Comparison of ENCODE assay signal across 10 mouse cellular contexts in the genomic region with DNA sequence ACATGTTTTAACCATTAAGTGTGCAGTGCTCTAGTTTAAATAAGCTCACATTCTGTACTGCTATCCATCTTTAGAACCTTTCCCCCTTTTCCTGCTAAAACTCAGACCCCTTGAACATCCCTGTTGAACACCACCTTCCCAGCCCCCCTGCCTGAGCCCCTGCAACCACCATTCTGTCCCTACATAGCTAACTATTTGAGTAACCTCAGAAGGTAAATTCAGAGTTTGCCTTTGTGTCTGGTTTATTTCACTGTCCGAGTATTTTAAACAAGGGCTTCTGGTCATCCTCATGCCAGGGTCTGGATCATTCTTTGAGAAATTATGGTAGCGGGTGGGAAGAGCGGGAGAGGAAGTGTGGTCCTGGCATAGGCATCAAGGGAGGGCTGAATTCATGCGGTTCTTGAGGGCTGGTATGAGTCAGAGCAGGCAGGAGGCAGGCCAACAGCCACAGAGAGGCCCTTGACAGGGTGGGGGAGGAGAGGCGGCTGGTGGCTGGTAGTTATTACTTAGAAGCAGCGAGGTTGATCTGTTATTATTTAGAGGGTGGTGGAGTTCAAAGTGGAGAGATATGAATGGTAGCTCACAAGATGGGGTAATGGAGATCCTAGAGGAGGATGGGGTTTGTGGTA. TPM values are rescaled to one million over a fixed set of nuclear protein-coding genes. Genes with fewer than 3 reads are reported as not detected.
DNase-seq lines count a peak whose midpoint lies in the region; ATAC-seq and TF ChIP-seq lines count a peak whose summit lies in the region.
"Had no signal": no experiment of that assay in that cellular context is flagged by ENCODE, and none has a peak within 500 bp of the region (broad histone marks: within the 10 kb centered on the region; RNA-seq: fewer than 3 reads in every experiment).

No protein-coding gene starts in this region.

- 55% methylated on average over 6 of the region's 6 CpGs for WGBS in embryonic facial prominence, embryonic 10.5 days
- 39% methylated on average over 6 of the region's 6 CpGs for WGBS in intestine, postnatal 0 days
- WGBS in midbrain, embryonic 14.5 days = 71% methylated on average over 6 of the region's 6 CpGs

- no peaks in the 10 kb centered on the region for H3K9me3 ChIP-seq in embryonic facial prominence, embryonic 10.5 days
- 0 out of 2 replicates have a peak, but pooled peaks cover 4% of the 10 kb centered on the region for H3K9me3 ChIP-seq in intestine, postnatal 0 days (ENCODE audit: control insufficient read depth)
- H3K9me3 ChIP-seq in midbrain, embryonic 14.5 days (ENCODE audit: control insufficient read depth, low read length) = no peaks in the 10 kb centered on the region
- H3K9me3 ChIP-seq: neural tube, embryonic 13.5 days had no signal

- H3K36me3 ChIP-seq in embryonic facial prominence, embryonic 10.5 days (replicated peaks) = no peaks in the 10 kb centered on the region
- H3K36me3 ChIP-seq in intestine, postnatal 0 days (ENCODE audit: control insufficient read depth, insufficient read depth) = no peaks in the 10 kb centered on the region
- H3K36me3 ChIP-seq in midbrain, embryonic 14.5 days (ENCODE audit: control insufficient read depth, insufficient read depth, low read length) = no peaks in the 10 kb centered on the region
- H3K36me3 ChIP-seq: neural tube, embryonic 13.5 days had no signal

- H3K4me2 ChIP-seq in intestine, postnatal 0 days (replicated peaks; ENCODE audit: low read depth) = no peak overlapping the region
- H3K4me2 ChIP-seq in midbrain, embryonic 14.5 days (ENCODE audit: low read length) = no peak overlapping the region
- H3K4me2 ChIP-seq: neural tube, embryonic 13.5 days had no signal

- H3K4me1 ChIP-seq in embryonic facial prominence, embryonic 10.5 days = peaks cover 12% of the 10 kb centered on the region
- H3K4me1 ChIP-seq in intestine, postnatal 0 days (replicated peaks; ENCODE audit: control insufficient read depth, insufficient read depth, low read length) = 0 out of 2 replicates have a peak, but pooled peaks cover 4% of the 10 kb centered on the region
- no peaks in the 10 kb centered on the region for H3K4me1 ChIP-seq in midbrain, embryonic 14.5 days (ENCODE audit: control insufficient read depth, insufficient read depth, low read length)
- H3K4me1 ChIP-seq: neural tube, embryonic 13.5 days had no signal

- H3K9ac ChIP-seq in intestine, postnatal 0 days (ENCODE audit: low read depth, low read length) = no peak overlapping the region
- no peak overlapping the region for H3K9ac ChIP-seq in midbrain, embryonic 14.5 days (replicated peaks; ENCODE audit: low read length)
- H3K9ac ChIP-seq: neural tube, embryonic 13.5 days had no signal

- H3K27ac ChIP-seq in embryonic facial prominence, embryonic 10.5 days (replicated peaks) = peak overlapping the region; percentile 26
- no peak overlapping the region for H3K27ac ChIP-seq in intestine, postnatal 0 days (ENCODE audit: low read depth, low read length)
- no peak overlapping the region for H3K27ac ChIP-seq in midbrain, embryonic 14.5 days (replicated peaks; ENCODE audit: low read depth, low read length)
- H3K27ac ChIP-seq: neural tube, embryonic 13.5 days had no signal

- no peak for TF ChIP-seq CTCF in intestine, postnatal 0 days (IDR thresholded peaks at IDR 0.05; ENCODE audit: low read depth)

- no peak overlapping the region for H3K4me3 ChIP-seq in embryonic facial prominence, embryonic 10.5 days
- H3K4me3 ChIP-seq in intestine, postnatal 0 days (ENCODE audit: low read depth, low read length) = no peak overlapping the region
- no peak overlapping the region for H3K4me3 ChIP-seq in midbrain, embryonic 14.5 days (replicated peaks; ENCODE audit: low read depth, low read length)
- H3K4me3 ChIP-seq: neural tube, embryonic 13.5 days had no signal

- no peaks in the 10 kb centered on the region for H3K27me3 ChIP-seq in embryonic facial prominence, embryonic 10.5 days (replicated peaks; ENCODE audit: low read depth, poor library complexity, severe bottlenecking)
- no peaks in the 10 kb centered on the region for H3K27me3 ChIP-seq in intestine, postnatal 0 days (replicated peaks; ENCODE audit: control insufficient read depth, insufficient read depth, low read length)
- no peaks in the 10 kb centered on the region for H3K27me3 ChIP-seq in midbrain, embryonic 14.5 days (ENCODE audit: control insufficient read depth, insufficient read depth, low read length)
- H3K27me3 ChIP-seq: neural tube, embryonic 13.5 days had no signal

- ATAC-seq in intestine, postnatal 0 days = peak; percentile 75; the same call in 1 of the 2 replicates
- peak; percentile 82 for ATAC-seq in megakaryocyte progenitor cell, adult 5-6 weeks (replicated peaks; ENCODE audit: poor library complexity)
- ATAC-seq in midbrain, embryonic 14.5 days (ENCODE audit: low FRiP score, low TSS enrichment) = no peak

- peak; percentile 59 for DNase-seq in ovary, adult 18-20 months (ENCODE audit: low spot score)
- DNase-seq in ovary, postnatal 14 days (ENCODE audit: low spot score) = no peak
- peak; percentile 52 for DNase-seq in embryonic facial prominence, embryonic 10.5 days (ENCODE audit: low spot score)
- no peak for DNase-seq in cerebellum, adult 9-11 months
- no peak for DNase-seq in midbrain, embryonic 14.5 days
- DNase-seq in B cell, adult 2 months = no peak

RNA-seq across cellular contexts. Expression of a gene that starts 34.8 kb away (rescaled TPM):
- polyA plus RNA-seq in embryonic facial prominence, embryonic 10.5 days (2016; fragmentation: Nextera tagmentation; extraction: Ambion mirVana) = not detected in 2 replicates
- not detected in 2 replicates for polyA plus RNA-seq in intestine, postnatal 0 days (2015; fragmentation: Nextera tagmentation; extraction: Ambion mirVana)
- not detected in 2 replicates for total RNA-seq in megakaryocyte progenitor cell, adult 5-6 weeks (2015)
- not detected in 2 replicates for total RNA-seq in megakaryocyte progenitor cell, adult 5-6 weeks (2017)
- polyA plus RNA-seq in midbrain, embryonic 14.5 days (2014; fragmentation: Nextera tagmentation; extraction: Ambion mirVana) = not detected in 2 replicates
- total RNA-seq: adrenal gland, postnatal 4 days had no signal
- polyA plus RNA-seq: neural tube, embryonic 13.5 days had no signal

Comparison
In these comparisons a context has a peak if more than half of its experiments do, and no peak if none do; other contexts are left out.
1. DNase-seq: peak in ovary, adult 18-20 months (single experiment) and embryonic facial prominence, embryonic 10.5 days (single experiment); none in ovary, postnatal 14 days (single experiment), cerebellum, adult 9-11 months (single experiment), midbrain, embryonic 14.5 days (single experiment) and B cell, adult 2 months (0 of 2).